In genomic region chr16:90300896-90301295, GRCm38 (mm10) we compare ENCODE assay signal across 22 mouse cellular contexts. TPM values are rescaled to one million over a fixed set of nuclear protein-coding genes. Genes with fewer than 3 reads are reported as not detected.
DNase-seq lines count a peak whose midpoint lies in the region; ATAC-seq lines count a peak whose summit lies in the region.
"Had no signal": no experiment of that assay in that cellular context is flagged by ENCODE, and none has a peak within 500 bp of the region (broad histone marks: within the 10 kb centered on the region; RNA-seq: fewer than 3 reads in every experiment).

No protein-coding gene starts in this region.

- H3K9me3 ChIP-seq in liver, embryonic 12.5 days (replicated peaks): no peaks in the 10 kb centered on the region
- H3K9me3 ChIP-seq in hindbrain, embryonic 16.5 days (ENCODE audit: control insufficient read depth, low read length): no peaks in the 10 kb centered on the region
- H3K9me3 ChIP-seq: embryonic facial prominence, embryonic 12.5 days; forebrain, embryonic 13.5 days; heart, embryonic 15.5 days; limb, embryonic 15.5 days; midbrain, embryonic 15.5 days had no signal

- 65% methylated on average over 11 of the region's 11 CpGs for WGBS in liver, embryonic 12.5 days (ENCODE audit: insufficient replicate concordance)
- 91% methylated on average over 11 of the region's 11 CpGs for WGBS in hindbrain, embryonic 16.5 days

- H3K9ac ChIP-seq in liver, embryonic 12.5 days: no peak overlapping the region
- H3K9ac ChIP-seq in hindbrain, embryonic 16.5 days (ENCODE audit: low read depth, low read length): no peak overlapping the region
- H3K9ac ChIP-seq: embryonic facial prominence, embryonic 12.5 days; forebrain, embryonic 13.5 days; heart, embryonic 15.5 days; limb, embryonic 15.5 days; midbrain, embryonic 15.5 days had no signal

- ATAC-seq in liver, embryonic 12.5 days: no peak
- no peak for ATAC-seq in hindbrain, embryonic 16.5 days
- ATAC-seq: CD4-positive, CD25-positive, alpha-beta regulatory T cell, adult 4 months; forebrain, embryonic 13.5 days; hindbrain, postnatal 0 days; midbrain, embryonic 15.5 days had no signal

- H3K27me3 ChIP-seq in liver, embryonic 12.5 days (replicated peaks): peaks cover 29% of the 10 kb centered on the region
- no peaks in the 10 kb centered on the region for H3K27me3 ChIP-seq in hindbrain, embryonic 16.5 days (replicated peaks; ENCODE audit: control insufficient read depth, insufficient read depth, low read length)
- H3K27me3 ChIP-seq: embryonic facial prominence, embryonic 12.5 days; forebrain, embryonic 13.5 days; limb, embryonic 15.5 days; midbrain, embryonic 15.5 days had no signal

- H3K27ac ChIP-seq in brown adipose tissue, adult 24 weeks (replicated peaks; ENCODE audit: low read depth, low read length): peak overlapping the region; percentile 77
- H3K27ac ChIP-seq in liver, embryonic 12.5 days: no peak overlapping the region
- H3K27ac ChIP-seq in hindbrain, embryonic 16.5 days (ENCODE audit: low read depth, low read length): no peak overlapping the region
- H3K27ac ChIP-seq: embryonic facial prominence, embryonic 12.5 days; forebrain, embryonic 13.5 days; heart, adult 2 months; heart, embryonic 15.5 days; hindbrain, postnatal 0 days; kidney, postnatal 0 days; limb, embryonic 15.5 days; midbrain, embryonic 15.5 days had no signal

- no peaks in the 10 kb centered on the region for H3K36me3 ChIP-seq in liver, embryonic 12.5 days
- H3K36me3 ChIP-seq in hindbrain, embryonic 16.5 days (ENCODE audit: control insufficient read depth, insufficient read depth, low read length): no peaks in the 10 kb centered on the region
- H3K36me3 ChIP-seq: embryonic facial prominence, embryonic 12.5 days; heart, embryonic 15.5 days; limb, embryonic 15.5 days; midbrain, embryonic 15.5 days had no signal

- DNase-seq in spleen, postnatal 36 days (ENCODE audit: low spot score in 2 of 2): peak; percentile 75 to 76
- DNase-seq in spleen, postnatal 4 days (ENCODE audit: low spot score in 2 of 2): no peak
- DNase-seq in monocyte, adult 2 months (ENCODE audit: low read depth in 1 of 2, low spot score in 2 of 2): peak; percentile 9 to 19
- no peak for DNase-seq in kidney, adult 8-10 months
- DNase-seq: adrenal gland, postnatal 36 days; cerebellum, adult 2 months; gastrocnemius, postnatal 10 days; heart, adult 2 months; heart, postnatal 4 days; kidney, adult 11 months had no signal

- no peak overlapping the region for H3K4me3 ChIP-seq in brown adipose tissue, adult 24 weeks (ENCODE audit: insufficient read depth, low read depth, low read length)
- no peak overlapping the region for H3K4me3 ChIP-seq in liver, embryonic 12.5 days
- H3K4me3 ChIP-seq in hindbrain, embryonic 16.5 days (ENCODE audit: low read length): no peak overlapping the region
- H3K4me3 ChIP-seq: embryonic facial prominence, embryonic 12.5 days; erythroblast, embryonic 14.5 days; forebrain, embryonic 13.5 days; heart, adult 2 months; heart, embryonic 15.5 days; limb, embryonic 15.5 days; midbrain, embryonic 15.5 days had no signal

- no peak overlapping the region for H3K4me2 ChIP-seq in liver, embryonic 12.5 days
- no peak overlapping the region for H3K4me2 ChIP-seq in hindbrain, embryonic 16.5 days (ENCODE audit: low read length)
- H3K4me2 ChIP-seq: embryonic facial prominence, embryonic 12.5 days; forebrain, embryonic 13.5 days; heart, embryonic 15.5 days; limb, embryonic 15.5 days; midbrain, embryonic 15.5 days had no signal

- 0 out of 2 replicates have a peak, but pooled peaks cover 3% of the 10 kb centered on the region for H3K4me1 ChIP-seq in brown adipose tissue, adult 24 weeks (ENCODE audit: control insufficient read depth, insufficient read depth, insufficient read length, low read length)
- H3K4me1 ChIP-seq in liver, embryonic 12.5 days: no peaks in the 10 kb centered on the region
- H3K4me1 ChIP-seq in hindbrain, embryonic 16.5 days (ENCODE audit: control insufficient read depth, insufficient read depth, low read depth, low read length): peaks cover 8% of the 10 kb centered on the region; the same call in 1 of the 2 replicates

RNA-seq across cellular contexts. Expression of gene Scaf4, which starts 16.6 kb away (rescaled TPM):
- polyA plus RNA-seq in brown adipose tissue, adult 24 weeks (2012; ENCODE audit: insufficient read depth, insufficient read length, missing spikeins): 11.9 and 12.2 TPM in 2 replicates
- 21.7 and 21.9 TPM in 2 replicates for polyA plus RNA-seq in liver, embryonic 12.5 days (2016; fragmentation: Nextera tagmentation; extraction: Ambion mirVana)
- 17.1 and 23.2 TPM in 2 replicates for polyA plus RNA-seq in hindbrain, embryonic 16.5 days (2015; fragmentation: Nextera tagmentation; extraction: Ambion mirVana)

Comparison
In these comparisons a context has a peak if more than half of its experiments do, and no peak if none do; other contexts are left out.
1. DNase-seq: peak in spleen, postnatal 36 days (2 of 2) and monocyte, adult 2 months (2 of 2); none in spleen, postnatal 4 days (0 of 2) and kidney, adult 8-10 months (0 of 2).